Mouse (Mus musculus) right cerebral cortex, postnatal 36 days (tissue): Measurements from ENCODE around the gene Siglecf.
"Not testable (repeated sequence)": the region's sequence is repeated elsewhere in the genome, so short reads cannot be mapped to it uniquely, and the experiment has no call there.

Experiments
- DNase-seq, 2 experiments: peaks; one replicate each; pipeline ENCODE4 v3.0.0; 2022; ENCODE audit warnings: low spot score in 2 of 2, mixed read lengths in 1 of 2

Siglecf gene

DNA sequence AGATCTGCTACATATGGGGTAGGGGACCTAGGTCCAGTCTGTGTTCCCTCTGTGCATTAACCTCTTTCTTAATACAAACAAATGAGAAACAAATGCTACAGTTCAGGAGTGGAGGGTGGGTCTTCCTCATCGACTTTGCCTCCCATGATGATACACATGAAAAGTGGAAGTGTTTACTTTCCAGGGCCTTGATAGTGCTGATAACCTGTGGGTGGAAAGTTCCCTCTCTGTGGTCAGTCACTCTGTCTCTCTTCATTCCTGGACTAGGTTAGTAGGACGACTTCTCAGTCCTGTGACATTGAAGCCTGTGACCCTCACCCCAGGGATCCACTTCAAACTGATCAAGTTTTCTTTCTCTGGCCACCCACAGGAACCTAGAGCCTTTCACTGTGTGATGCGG is at the start of gene Siglecf:
Gene Siglecf, plus strand, starts transcription at position 188 of the 400 bp plus-strand sequence.
- no peak for DNase-seq

DNA sequence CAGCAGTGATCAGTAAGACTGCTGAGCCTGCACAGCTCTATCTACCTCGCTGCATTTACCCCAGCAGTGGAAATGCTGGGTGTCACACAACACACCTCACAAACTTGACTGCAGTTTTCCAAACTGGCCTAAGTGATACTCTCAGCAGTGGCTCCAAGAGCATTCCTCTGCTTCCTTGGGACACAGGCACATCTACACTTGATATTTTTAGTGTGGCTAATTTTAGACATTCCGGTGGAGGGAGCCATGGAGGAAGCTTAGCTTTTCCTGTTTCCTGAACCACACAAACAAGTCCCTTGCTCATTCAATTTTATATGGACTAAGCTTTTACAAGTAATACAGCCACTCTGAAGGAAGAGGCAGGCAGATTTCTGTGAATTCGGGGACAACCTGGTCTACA is 45.9 kb upstream of the Siglecf start:
- DNase-seq: no peak

DNA sequence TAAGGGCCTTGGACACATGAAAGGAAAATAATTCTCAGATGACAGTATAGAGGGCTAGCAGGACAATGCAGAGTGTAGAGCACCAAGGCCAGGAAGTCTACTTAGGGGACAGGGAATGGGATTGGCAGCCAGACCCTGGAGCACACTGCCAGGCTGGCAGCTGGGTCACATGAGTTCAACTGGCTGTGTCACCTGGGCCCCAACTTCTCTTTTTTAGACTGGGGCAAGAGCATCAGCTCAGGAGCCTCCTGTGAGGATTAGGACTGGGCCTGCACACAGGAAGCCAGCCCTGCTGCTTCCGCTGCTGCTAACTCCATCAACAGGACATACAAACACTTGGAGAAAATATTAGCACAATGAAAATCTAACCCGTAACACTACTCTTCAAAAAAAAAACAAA is 42.1 kb upstream of the Siglecf start:
- DNase-seq: no peak

DNA sequence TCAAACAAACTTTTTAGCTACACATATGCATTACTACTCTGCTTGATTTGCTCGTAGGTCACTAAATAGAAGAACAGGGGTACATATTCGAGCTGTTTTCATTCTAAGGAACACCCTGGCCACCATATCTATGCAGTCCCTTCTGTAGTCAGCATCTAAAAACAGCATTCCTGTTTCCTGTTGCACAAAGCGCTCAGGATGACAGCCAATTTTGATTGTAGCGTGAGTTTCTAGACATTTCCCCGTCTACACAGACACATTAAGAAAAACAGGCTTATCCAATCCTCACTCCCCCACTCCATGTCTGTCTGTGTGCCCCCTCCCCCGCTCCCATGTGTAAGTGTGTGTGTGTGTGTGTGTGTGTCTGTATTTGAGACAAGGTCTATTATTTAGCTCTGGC is 39.5 kb upstream of the Siglecf start:
- no peak for DNase-seq

DNA sequence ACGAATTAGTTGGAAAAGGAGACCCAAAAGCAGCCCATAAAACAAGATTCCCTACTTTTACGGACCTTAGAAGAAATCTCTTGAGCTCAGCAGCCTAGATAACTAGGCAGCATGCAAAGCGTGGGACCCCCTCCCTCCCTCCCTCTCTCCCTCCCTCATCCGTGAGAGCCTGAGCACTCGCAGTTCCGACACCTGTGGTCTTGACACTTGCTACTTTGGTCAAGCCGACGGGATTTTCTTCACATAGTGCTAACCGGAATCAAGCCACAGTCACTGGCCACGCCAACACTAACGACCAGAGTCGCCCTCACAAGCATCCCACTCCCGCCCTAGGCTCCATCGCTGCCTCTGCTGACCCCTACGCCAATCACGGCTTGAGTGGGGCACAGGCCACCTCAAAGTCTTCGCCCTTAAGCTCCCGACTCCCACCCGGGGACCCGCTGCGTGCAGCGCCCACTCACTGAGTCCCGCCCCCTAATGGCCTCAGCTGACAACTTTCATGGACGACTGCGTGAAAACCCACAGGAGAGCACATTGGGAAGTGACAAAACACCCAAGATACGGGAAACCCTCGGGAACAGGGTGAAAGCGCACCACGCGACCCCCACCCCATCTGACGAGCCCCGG is 38.6 kb upstream of the Siglecf start:
- no peak for DNase-seq

DNA sequence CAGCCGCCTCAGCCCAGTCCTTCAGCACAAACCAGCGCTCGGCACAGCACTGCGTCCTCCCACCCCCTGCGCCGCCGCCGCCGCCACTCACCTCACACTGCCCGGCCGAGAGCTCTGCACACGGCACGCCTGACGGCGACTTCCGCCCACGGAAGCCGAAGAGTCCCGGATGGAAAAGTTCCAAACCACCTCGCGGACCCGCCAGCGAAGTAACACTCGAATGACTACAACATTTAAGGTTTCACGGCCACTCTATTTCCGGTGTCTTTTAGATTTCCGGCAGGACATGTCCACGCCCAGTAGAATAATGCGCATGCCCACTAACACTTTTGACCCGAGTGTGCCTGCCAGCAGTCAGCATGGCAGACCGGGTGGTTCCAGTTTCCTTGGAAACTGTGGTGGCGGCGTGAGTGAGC is 38.1 kb upstream of the Siglecf start, which contains the start of gene Zfp715:
Gene Zfp715, minus strand, starts transcription at position 282 of the 416 bp plus-strand sequence.
- DNase-seq: peak; percentile 89 to 95

DNA sequence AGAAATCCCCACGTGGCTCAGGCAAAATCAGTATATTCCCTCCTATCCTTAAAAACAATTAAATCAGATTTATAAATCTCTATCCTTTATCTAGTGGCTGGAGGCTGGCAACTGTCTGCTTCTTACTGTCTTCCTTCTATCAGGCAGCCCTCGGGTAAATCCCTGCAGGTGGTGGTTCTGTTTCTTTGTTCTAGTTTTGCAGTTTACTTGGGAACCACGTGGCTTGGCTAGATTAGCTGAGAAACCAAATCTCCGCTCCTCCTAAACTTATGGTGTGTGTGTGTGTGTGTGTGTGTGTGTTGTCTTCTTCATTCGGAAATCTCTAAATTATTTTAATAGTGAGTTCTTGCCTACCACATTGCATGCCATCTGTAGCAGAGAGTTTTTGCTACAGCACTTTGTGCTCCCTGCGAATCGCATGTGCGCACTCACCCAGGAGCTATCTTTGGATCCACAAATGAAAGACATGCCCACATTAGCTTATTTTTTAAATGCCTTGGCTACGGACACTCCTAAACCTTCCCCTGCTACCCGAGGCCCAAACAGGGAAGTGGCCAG is 24.8 kb upstream of the Siglecf start:
- no peak for DNase-seq

DNA sequence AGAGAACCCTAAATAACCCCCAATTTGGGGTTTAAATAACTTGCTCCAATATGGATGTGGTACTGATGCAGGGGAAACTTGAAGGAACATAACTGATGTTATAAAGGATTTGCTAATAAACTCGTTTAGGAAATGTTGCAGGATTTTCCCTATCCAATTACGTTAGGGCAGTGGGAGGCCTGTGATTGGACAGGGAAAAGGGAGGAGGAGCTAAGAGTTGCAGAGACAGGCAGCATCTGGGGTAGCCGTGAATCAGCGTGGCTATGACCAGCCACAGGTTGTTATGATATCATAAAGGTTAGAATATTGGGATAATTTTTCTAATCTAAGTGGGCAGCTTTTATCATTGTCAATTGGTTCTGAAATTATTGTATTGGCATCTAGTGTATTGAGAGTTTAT is 23.0 kb upstream of the Siglecf start:
- DNase-seq: no peak

DNA sequence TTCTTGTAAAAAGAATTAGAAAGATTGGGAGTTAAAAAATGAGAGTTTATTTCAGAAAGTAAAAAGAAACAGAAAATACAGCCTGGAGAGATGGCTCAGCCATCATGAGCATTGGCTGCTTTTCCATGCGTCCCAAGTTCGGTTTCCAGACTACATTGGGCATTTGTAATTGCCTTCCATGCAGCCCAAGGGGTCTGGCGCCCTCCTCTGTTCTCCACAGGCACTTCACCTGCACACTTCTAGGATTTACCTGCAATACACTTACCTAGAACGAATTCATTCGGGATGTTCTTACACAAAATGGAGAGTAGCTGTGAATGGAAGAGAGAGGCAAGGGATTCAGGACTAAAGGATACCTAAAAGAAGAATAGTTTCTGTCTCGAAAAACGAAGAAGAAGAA is 17.9 kb upstream of the Siglecf start:
- peak in 1 of 2 experiments; percentile 1 for DNase-seq

DNA sequence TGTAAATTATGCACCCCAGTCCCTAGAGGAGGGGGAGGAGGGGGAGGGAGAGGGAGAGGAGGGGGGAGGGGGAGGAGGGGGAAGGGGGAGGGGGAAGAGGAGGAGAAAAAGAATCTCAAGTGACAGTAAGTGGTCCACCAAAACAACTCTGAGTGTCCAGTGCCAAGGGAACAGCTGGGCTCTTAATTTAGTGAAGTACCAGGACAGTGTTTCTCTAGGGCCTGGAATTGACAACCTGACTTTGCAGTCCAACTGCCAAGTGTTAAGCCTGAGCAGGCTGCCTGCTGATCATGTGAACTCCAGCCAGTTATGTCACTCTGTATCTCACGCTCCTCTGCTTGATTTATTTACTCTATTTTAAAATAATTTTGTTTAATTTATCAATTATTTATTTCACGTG is 17.2 kb upstream of the Siglecf start:
- DNase-seq: no peak

DNA sequence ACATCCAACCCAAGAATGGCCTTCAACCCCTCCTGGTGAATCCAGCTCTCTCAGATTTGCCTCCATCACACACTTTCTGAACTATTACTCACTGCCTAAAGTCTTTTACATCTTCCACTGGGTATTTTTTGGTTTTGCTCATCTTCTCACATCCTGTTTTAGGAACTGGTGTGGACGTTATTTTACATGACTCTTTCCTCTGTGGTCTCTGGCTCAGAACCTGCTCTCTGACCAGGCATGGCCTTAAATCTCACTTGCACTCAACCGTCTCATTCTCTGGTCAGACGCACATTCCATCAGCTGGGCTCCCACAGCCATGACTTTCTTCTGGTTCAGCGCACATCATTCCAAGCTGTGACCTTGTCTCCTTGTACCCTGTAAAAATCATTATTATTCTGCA is 10.4 kb upstream of the Siglecf start:
- DNase-seq: no peak

DNA sequence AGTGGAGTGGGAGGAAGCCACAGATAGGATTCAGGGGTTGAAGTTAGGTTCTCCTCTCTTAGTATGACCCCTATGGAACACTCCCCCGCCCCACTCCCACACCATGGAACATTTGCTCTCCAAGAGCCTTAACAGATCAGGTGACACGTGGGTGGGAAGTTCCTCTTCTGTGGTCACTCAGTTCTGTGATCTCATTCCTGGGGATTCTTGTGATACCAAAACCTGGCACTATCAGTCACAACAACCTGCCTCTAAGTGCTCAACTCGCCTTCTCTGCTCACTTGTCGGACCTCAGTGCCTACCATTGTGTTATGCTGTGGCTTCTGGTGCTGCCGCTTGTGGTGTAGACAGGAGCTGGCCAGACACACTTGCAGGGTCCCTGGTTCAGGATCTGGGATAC is 8.0 kb upstream of the Siglecf start:
- DNase-seq: no peak

DNA sequence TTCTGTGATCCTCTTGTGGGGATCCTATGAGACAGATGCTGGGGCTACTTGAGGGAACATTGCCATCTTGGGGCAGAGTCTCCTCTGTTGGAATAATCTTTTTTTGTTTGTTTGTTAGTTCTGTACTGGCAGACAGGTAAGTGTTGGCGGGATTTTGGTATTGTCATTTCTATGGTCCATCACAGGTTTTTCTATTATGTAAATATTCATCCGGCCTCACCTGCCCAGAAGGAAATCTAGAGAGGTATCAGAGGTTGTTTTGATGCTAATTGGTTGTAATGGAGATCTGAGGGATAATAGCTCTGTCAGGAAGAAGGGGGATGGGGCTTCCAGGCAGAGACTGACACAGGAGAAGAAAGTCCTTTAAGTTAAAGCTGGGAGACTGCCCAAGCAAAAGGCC is 7.1 kb upstream of the Siglecf start:
- no peak for DNase-seq

DNA sequence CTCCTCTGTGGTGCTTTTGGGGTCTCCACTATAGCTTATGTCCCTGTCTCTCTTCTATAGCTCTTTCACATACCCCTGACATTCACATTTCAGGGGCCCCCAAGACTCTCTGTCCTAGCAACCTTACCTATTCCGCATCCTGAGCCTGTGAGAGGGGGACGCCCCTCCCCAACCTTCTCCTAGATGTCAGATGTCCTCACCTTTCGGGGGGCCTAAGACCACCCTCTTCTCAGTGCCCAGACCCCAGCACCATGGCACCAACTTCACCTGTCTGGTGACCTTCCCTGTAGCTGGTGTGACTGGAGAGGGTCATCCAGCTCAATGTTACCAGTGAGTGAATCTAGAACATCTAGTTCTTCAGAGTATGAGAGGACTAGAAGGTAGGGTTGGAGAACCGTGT is 6.7 kb upstream of the Siglecf start:
- DNase-seq: no peak

DNA sequence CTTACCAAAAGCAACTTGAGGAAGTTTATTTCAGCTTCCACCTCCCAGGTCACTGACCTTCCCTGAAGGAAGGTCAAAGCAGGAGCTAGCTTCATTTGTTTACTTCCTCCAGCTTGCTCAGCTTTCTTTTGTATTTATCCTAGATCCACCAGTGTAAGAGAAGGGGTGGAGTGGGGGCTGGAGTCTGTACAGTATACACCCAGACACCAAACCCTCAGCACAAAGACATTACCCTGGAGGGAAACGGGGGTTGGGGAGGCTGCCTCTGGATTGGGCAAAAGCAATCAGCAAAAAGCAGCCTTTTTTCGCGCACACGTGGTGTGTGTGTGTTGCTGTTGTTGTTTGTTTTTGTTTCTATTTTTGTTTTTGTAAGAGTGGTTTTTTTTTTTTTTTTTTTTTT is 5.0 kb upstream of the Siglecf start:
- DNase-seq: no peak

DNA sequence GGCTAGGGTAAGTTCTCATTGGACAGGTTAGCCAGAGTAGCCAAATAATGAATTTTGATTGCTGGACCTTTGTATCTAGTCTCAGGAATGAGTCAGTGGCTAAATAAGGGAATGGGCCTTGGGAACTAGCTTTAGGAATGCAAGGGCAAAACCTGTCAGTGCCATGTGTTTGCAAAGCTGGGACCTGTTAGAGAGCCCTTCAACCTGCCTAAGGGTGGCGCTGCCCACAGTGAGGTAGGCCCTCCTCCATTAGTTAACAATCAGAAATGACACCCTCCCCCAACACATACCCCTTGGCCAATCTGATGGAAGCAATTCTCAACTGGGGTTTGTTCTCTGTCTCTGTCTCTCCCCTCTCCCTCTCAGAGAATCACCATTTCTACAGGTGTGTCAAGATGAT is 4.6 kb upstream of the Siglecf start:
- DNase-seq: no peak

DNA sequence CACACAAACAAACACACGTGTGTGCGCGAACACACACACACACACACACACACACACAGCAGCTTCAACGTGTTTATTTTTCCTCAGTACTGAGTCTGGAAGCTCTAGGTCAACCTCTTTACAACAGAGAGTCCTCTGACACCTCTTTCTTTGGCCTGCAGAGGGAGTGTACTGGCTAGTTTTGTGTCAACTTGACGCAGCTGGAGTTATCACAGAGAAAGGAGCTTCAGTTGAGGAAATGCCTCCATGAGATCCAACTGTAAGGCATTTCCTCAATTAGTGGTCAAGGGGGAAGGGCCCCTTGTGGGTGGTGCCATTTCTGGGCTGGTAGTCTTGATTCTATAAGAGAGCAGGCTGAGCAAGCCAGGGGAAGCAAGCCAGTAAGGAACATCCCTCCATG is 1.5 kb upstream of the Siglecf start:
- not testable (repeated sequence) for DNase-seq

DNA sequence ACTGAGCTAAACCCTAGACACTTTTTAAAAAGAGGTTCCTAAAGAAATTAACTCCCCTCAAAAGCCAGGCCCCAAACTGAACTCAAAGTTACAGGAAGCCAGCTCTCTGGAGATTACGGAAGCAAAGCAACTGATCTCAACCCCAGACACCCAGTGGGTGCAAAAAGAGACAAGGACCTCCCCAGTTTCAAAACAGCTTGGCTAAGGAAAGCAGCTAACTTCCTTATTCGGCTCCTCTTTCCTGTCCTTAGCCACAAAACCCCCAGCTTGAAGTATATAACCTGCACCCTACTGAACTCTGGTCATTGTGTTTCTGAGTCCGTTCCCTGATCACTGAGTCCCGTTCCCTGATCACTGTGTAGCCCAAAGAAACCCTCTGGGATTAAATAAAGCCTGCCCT is 2.0 kb downstream of the Siglecf start:
- DNase-seq: no peak

DNA sequence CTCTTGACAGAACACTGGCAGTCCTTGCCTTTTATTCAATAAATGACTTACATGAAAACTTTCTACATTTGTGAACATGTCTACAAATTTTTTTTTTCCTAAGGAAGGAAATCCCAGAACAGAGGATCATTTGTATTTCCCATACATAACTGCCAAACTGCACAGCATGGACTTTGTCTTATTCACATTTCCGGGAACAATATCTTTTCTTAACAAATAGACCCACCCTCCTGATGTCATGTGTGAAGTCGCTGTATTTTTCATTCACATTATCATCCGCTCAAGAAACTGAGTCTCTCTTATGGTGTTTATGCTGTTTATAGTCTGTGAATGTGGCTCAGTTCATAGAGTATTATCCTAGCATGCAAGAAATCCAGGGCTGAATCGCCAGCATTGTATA is 2.6 kb downstream of the Siglecf start:
- no peak for DNase-seq

DNA sequence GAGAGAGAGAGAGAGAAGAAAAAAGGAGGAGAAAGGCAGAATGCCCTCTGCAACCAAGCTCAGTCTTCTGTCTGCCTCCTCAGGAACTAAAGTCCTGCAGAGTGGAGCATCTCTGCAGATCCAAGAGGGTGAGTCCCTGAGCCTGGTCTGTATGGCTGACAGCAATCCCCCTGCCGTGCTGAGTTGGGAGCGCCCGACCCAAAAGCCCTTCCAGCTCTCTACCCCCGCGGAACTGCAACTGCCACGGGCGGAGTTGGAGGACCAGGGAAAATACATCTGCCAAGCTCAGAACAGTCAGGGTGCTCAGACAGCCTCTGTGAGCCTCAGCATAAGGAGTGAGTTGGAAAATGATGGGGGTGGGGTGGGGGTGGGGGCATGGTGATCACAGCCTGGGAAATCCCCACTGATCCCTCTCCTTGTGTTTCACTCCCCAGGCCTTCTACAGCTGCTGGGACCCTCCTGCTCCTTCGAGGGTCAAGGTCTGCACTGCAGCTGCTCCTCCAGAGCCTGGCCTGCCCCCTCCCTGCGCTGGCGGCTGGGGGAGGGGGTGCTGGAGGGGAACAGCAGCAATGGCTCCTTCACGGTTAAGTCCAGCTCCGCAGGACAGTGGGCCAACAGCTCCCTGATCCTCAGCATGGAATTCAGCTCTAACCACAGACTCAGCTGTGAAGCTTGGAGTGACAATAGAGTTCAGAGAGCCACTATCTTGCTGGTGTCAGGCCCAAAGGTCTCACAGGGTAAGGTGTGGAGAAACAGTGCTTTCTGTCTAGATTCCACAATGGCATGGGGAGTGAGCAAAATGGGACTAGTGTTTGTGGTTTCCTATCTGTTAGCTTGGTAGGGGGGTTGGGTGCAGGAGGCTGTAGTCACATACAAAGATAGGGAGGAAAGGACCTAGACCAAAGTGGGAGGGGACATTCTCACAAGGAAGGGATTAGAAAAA is 4.0 kb downstream of the Siglecf start:
- DNase-seq: no peak

DNA sequence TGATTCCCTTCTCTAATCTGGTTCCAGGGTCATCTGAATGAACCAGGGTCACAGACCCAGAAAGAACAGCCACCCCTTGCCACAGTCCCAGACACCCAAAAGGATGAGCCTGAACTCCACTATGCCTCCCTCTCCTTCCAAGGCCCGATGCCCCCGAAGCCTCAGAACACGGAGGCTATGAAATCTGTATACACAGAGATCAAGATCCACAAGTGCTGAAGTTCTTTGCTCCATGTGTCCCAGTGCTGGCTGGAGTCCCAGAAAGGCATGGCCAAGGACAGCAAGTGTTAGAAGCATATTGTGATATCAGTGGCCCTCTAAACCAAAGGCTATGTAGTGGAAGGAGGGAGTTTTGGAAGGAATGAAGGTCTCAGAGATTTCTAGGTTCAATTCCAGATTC is 7.4 kb downstream of the Siglecf start:
- no peak for DNase-seq

DNA sequence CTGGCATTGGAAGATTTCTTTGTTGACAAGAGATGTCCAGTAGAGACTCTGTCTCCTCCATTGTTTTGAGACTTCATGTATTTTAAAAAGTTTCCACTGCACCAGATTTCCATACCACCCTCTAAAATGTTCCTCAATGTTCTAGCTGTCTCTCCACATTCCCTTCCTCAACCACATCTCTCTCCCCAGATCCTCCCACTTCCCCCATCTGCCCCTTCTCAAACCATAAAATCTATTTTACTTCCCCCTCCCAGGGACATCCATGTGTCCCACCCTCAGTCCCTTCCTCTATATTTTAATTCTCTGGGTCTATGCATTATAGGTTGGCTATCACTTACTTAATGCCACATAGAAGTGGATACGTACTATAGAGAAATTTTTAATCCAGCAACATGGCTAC is 10.3 kb downstream of the Siglecf start:
- no peak for DNase-seq

DNA sequence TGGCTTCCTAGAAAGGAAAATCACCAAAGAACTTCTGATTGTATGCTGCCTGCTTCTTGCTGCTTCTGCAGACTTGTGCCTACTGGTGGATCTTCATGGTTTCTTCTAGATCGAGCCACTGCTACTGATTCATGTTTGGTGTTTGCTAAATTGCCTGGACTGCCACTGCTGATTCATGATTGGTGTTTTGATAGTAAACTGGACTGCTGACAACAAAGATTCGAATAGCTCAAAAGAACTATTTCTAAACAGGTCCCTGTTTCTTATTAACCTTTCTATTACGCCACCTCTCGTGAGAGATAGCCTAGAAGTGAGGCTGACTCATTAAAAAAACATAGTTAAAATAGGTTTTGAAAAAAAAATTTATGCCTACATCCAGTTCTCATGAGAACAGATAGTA is 10.9 kb downstream of the Siglecf start:
- no peak for DNase-seq
